Mouse (Mus musculus) myocyte (in vitro differentiated cells): ENCODE measurements around the gene Gm49776.

Experiments used
- MAX ChIP-seq: IDR thresholded peaks from one replicate; pipeline ENCODE4 v1.6.1; 2011; ENCODE audit warnings: low read depth, mild to moderate bottlenecking, control low read depth
- POLR2A ChIP-seq: IDR thresholded peaks from one replicate; pipeline ENCODE4 v1.6.1; 2011; ENCODE audit warnings: low read depth, mild to moderate bottlenecking, control low read depth, moderate library complexity; ENCODE audit not compliant: insufficient read length
- TCF3 ChIP-seq: IDR thresholded peaks from one replicate; pipeline ENCODE4 v1.6.1; 2011; ENCODE audit warnings: low read depth, control low read depth; ENCODE audit not compliant: insufficient read length
- USF1 ChIP-seq: IDR thresholded peaks from one replicate; pipeline ENCODE4 v1.6.1; 2011; ENCODE audit warnings: low read depth, mild to moderate bottlenecking, control low read depth, moderate library complexity

GRCm38 (mm10) chr16:18265024-18265423 lies 6.9 kb upstream of the Gm49776 start:
- TF ChIP-seq POLR2A (no peak), MAX (no peak), TCF3 (no peak), USF1 (no peak)
